Mouse (Mus musculus): Measurements from ENCODE around the gene 1700001O22Rik.
A peak's percentile ranks its signal among the peaks of the same experiment; 100 is the strongest.

Gene 1700001O22Rik

DNA sequence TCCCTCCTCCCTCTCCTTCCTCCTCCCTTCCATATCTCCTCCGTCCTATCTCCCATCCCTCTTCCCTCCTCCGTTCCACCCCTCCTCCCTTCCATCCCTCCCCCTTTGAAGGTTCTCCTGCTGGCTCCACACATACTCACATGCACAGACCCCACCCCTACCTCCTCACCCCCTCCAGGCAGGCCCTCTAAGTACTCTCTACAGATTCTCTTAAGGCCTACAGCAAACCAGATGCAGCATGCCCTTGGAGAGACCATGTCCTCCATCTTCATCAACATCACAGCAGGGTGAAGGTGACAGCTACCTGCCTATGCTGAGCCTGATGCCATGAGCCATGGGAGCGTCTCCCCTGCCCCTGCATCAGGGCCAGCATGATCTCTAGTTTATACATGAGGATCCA is 26.2 kb downstream of the 1700001O22Rik start:
- DNase-seq = no peak

DNA sequence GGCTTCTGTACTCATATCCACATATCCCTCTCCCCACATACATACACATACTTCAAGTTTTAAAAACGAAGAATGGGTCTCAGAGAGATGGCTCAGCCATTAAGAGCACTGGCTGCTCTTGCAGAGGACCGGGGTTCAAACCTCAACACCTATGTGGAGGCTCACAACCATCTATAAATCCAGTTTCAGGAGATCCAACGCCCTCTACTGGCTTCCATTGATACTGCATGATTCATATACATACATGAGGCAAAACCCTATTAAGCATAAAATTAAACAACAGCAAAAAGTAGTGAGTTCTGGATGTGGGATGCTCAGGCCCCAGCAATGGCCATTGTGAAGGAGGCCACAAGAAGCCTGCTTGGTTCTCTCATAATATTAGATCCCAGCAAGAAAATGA is 27.5 kb downstream of the 1700001O22Rik start:
- no peak for DNase-seq

DNA sequence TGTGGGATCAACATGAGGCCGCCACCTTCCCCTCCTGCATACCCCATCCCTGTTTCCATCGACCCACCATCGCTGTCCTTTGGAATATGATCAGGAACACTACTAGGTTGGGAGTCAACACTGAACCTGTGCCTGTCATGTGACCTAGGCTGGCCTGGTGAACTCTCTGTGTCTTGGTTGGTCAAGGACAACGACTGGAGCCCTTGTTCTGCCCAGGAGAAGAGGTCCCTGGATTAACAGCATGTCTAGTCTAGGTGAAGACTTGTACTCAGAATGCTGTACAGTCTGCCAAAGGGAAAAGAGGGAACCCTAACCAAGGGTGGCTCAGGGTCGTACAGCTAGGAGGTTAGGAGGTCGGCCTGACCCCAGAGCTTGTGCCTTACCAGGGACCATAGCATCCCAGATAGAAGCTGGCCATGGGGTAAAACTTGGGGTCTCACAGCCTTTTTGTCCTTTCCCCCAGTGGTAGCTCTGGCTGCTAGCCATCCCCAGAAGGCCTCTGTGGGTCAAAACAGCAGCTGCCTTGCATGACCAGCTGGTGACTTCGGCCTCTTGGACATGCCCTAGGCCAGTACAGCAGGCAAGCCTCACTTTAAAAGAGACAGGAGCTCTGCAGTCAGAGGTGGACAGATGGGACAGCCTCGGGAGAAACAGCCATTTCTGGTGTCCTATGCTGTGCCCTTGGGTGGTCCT is 30.0 kb downstream of the 1700001O22Rik start:
- DNase-seq = no peak

DNA sequence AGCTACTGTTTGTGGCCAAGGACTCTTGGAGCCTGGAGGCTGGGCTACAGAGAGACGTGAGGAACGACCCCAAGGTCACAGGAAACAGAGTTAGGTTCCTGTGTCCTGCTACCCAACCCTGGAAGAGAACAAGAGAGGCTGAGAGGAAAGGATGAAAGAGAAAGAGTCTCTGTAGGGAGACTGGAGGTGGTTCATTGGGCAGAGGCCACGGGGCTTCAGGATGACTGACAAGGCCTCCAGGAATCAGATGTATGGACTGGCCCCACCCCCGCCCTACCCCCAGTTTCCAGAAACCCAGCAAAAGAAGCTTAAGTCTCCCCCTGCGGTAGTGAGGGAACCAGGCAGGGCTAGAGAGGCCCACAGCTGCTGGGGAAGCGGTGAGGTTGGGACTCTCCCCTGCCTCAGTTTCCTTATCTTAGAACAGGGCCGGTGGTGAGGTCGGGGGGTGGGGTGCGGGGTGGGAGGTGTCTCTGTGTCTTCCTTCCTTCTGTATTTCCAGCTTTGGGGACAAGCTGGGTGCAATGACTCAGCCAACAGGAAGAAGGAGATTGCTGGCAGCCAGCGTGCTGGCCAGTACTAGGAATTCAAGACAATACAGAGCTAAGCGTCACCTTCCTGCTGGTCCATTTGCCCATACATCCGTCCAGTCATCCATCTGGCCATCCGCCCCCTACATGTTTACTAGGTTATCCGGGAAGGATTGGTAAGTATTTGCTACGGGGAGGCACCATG is 30.7 kb downstream of the 1700001O22Rik start:
- DNase-seq = no peak

DNA sequence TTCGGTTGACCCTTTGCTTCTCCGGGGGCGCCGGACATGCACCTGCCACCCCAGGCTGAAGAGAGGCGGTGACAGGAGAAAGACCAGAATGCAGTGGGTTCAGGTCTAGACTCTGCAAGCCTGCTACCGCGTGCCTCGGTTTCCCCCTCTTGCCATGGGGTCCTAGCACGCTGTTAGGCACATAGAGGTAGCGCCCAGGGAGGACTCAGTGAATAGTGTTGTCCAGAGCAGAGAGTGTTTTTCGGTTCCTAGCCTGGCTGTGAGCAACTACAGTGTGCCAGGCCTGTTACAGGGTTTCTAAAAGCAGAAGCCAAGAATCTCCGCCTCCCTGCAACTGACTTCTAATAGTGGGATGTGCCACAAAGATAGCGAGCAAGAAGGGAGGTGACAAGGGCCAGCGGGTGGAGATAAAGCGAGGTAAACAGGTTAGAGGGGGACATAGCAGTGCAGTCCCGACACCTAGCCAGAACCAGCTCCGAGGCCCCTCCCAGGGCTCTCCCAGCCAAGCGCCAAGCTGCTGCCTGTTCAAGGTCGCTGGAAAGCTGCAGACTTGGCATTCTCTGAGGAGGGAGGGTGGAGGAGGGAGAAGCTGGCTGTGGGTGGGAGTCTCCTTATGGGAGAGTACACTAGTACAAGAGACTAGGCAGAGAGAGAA is 31.5 kb downstream of the 1700001O22Rik start:
- peak; percentile 88 for DNase-seq

DNA sequence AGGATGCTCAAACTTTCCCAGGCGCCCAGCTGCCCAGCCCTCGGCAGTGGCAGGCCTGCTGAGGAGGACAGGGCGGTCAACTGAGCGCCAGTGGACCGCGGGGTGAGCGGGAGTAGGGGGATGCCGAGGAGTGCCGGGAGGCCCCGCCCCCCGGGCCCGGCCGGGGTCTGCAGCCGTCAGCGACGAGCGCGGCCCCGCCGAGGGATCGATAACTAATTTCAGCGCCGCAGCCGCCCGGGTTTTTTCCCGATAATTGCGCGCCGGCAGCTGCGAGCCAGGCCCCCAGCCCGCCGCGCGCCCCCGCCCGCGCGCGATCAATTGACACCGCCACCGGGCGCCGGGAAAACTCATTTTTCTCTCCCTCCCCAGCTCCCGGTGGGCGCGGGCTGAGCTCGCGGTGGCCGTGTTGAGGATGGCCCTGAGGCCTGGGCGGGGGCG is 32.1 kb downstream of the 1700001O22Rik start:
- DNase-seq = peak; percentile 38

DNA sequence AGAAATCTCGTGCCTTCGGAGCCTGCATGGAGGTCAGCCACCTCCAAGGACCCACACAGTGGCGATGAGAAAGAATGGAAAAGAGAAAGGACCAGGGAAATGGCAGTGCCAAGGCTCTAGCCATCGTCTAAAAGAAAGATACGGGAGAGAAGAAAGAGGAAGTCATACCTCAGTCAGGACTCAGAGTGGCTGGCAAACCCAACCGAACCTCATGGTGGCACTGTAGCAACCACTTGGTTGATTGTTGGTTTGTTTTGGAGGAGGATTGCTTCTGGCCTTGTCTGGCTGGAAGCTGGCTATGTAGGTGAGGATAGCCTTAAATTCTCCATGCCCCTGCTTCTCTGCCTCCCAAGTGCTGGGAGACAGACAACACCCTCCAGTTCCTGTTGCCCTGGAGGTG is 34.3 kb downstream of the 1700001O22Rik start:
- DNase-seq = no peak

DNA sequence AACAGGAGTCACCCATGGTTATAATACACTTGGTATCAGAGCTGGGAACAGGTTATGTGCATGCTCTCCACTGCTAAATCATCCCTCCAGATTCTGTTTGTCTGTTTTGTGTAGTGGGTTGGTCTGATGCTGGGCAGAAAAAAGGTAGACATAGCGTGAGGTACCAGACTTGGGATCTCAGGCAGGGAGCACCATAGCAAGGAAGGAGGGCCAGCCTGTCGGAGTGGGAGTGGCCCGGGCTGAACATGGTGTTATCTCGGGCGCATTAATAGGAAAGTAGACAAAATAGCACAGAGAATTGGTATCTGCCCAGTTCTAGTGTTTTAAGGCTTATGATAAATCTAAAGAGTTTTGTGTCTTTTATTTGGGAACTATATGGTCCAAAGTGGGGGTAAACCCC is 34.9 kb downstream of the 1700001O22Rik start:
- no peak for DNase-seq

DNA sequence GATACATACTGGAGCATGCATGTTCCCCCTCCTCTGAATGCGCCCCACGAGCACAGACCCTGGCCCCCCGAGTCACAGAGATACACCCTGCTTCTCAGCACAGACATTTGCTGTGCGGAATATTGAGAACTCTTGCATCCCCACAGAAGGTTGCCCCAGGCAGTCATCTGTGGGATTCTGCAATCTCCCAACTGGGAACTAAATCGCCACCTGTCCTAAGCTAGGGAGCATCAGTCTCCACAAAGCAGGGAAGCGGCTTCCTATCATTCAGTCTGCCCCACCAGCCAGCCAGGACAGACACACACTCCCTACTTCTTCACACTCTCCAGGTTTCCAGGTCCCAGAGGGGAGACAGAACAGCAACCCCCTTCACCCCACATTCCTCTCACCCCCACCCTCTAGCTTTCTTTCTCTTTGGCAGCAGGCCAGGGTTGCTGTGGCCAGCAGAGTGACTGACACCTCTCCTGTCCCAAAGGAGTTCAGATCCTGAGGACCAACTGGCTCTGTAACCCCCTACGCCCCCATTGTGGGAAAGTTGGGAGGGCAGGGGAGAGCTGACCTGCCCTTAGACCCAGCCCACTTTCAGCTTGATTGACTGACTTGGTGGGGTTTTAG is 35.7 kb downstream of the 1700001O22Rik start:
- DNase-seq = no peak

DNA sequence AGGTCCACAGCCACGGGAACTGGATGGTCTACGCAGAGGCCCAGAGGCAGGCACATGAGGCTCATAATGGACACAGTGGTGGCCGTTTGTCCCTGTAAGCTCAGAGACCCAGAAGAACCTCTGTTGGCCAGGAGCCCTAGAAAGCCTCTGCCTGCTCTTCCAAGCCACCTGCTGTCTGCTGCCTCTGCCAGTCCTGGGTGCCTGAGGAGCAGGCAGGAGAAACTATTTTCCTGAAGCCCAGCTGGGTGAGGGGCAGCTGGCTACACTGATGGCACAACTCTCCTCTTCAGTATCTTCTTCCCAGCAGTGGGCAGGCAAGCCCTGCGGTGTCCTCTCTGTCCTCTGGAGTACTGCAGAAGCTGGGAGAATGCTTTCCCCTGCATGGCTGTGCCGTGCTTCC is 37.0 kb downstream of the 1700001O22Rik start:
- DNase-seq = no peak

DNA sequence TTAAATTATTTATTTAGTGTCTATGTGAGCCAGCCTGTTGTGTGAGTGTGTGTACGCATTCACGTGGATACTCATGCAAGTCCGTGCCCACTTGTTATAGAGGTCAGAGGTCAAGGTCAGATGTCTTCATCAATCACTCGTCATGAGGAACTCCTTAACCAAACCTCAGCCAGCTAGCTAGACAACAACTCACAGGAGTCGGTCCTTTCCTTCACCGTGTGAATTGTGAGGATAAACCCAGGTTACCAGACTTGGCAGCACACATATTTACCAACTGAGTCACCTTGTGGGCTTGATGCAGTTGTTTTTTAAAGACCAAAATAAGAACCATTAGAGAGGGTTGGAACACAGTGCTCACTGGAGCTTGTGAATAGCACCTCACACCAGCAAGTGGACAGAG is 42.8 kb downstream of the 1700001O22Rik start:
- DNase-seq = no peak

DNA sequence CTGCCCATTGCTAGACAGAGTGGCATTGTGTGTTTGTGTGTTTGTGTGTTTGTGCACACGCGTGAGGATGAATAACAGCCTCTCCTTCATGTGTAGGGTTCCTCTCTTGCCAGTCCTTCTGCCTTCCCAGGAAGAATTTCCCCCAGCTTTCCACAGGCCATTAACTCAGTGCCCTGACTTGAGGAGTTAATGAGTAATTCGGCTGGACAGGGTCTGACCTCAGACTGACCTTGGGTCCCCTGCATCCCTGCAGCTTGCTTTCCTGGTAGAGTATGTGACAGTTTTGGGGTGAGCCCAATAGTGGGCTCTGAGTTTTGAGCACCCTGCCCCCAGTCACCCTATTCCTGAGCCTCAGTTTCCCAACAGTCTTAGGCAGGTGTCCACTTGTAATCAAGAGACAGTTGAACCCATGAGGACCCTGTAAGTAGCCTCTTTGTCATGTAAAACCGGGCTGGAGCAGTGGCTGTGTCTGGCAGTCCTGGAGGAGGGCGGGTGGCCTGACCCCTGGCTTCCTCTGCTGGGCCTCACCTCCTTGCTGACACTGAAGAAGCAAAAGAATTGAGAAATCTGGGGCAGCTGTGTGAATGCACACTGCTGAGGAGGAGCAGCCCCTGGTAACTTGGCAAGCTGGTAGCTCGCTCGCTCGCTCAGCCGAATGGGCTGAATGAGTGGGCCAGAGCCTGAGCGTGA is 43.5 kb downstream of the 1700001O22Rik start:
- no peak for DNase-seq

DNA sequence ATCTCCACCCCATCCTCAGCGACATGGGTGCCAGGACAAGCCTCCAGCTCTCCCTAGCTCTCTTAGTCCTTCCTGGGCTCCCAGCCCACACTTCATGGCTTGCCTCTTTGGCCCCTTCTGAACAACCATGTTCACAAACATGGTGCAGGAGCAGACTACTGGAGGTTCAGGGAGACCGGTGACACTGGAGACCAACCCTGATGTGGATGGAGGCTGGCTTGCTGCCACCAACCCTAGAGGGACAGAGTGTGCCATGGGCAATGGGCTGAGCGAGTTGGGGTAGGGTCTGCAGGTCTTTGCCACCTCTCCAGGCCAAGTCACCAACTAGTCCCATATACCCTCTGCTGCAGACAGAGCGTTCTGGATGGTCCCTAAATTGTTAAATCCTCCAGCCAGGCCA is 44.0 kb downstream of the 1700001O22Rik start:
- DNase-seq = no peak

DNA sequence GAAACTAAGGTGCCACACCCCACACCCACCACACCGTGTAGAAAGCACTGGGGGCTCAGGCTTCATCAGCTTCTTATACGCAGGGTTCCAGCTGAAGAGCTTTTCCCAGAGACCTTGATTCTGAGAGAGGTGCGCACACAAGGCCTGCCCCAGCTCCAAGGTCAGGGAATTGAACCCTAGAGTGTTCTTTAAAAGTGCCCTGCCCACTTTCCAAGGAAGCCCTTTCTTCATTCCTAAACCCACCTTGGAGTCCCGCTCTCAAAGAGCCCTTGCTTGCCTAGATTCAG is 44.4 kb downstream of the 1700001O22Rik start:
- no peak for DNase-seq

DNA sequence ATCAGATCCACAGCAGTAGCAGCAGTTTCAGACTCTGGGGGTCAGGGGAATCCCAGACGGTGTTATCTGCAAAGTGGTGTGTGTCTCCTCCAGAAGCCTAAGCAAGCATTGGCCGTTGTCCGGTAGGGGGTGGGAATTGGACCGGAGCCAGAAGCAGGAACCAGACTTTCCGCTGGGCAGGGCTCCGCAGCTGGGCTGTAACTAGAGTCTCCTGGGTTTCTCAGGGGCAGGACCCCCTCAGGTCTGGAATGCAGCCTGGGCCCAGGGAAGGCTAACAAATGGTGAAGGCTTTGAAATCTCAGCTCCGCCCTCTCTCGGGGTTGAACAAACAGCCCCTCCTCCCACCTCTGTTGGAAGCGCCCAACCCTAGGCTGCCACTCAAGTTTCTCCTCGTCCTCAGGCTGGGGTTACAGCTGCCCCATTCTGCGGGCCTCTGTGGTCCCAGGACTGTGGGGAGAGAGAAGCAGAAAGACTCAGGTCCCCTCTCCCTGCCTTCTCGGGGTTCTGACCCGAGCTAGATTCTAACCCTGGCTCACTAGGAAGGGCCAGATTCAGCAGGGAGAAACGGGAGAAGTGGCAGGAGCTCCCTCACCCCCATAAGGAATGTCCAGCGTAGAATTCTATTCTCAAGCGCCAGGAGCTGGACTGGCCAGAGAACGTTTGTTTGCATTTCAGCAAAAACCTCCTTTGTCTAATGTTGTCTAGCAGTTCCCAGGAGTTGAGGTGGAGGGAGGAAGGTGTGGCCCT is 44.9 kb downstream of the 1700001O22Rik start:
- peak; percentile 56 for DNase-seq

DNA sequence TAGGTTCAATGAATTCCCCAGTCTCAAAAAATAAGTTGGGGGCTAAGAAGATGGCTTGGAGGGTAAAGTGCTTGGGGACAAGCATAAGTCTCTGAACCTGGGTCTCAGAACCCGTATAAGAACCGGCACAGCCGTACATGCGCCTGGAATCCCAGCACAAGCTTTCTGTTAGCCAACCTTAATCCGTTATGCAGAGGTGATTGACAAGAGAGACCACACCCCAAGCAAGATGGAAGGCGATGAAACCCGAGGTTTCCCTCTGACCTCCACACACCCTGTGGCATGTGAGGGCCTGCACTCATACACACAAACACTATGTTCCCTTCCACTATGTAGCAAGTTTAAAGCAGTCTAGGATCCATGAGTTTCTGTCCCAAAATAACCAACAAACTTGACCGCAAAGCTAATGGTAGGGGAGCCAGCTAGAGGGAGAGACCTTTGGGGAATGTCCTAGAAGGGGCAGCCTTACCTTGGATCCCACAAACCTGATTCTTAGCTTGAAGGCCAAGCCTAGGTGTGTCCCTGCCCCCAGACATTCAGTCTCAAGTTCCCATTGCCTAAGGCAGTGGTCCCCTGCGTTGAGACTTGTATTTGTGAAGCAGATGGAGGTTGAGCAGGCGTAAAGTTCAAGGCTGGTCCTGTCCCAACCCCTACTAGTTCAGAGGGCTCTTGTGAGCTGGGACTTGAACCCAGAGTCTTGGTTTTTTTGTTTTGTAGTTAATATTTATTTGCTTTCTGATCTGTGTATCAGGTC is 46.3 kb downstream of the 1700001O22Rik start:
- no peak for DNase-seq

DNA sequence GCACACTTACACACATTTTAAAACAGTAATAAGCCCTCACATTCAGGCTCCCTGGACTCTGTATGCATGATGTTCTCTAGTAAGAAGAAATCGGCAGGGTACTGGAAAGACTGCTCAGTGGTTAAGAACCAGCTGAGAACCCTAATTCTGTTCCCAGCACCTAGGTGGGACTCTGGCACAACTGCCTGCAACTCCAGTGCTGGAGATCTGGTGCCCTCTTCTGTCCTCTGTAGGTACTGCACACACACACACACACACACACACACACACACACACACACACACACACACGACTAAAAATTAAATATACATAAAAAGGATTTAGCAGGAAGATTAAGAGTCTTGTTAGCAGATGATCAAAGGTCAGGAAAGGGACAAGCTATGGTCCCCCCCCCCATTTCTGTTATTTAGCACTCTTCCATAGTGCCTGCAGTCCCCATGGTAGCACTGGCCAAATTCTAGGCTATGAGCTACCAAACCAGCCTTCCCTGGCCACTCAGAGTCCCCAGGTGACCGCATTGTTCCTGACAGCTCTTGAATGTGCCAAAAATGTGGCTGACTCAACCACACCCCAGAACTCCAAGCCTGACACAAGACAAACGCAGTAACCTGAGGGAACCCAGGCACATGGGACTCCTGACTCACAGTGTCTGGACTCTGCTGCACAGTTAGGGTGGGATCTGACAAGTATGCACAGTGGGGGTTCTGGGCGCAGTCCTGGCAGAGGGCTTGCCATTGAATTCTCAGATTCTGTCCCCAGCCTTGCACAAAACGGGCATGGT is 47.3 kb downstream of the 1700001O22Rik start:
- no peak for DNase-seq

DNA sequence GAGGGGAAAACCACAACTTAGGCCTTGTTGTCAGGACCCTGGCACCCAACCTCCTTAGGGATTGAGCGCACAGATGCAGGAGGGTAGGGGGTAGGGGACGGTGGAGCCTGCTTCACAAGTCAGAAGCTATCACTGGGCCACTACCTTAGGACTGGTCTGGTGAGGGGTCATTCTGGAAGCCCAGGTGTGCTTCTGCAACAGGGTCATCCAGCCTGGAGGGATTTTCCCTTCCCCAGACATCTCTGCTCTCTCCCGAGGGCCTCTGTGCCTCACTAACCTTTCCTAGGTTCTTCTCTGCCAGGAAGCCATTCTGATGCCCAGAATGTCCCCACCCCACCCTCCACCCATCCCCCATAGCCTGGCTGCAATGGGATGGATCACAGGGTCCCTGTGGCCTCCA is 48.6 kb downstream of the 1700001O22Rik start:
- no peak for DNase-seq

DNA sequence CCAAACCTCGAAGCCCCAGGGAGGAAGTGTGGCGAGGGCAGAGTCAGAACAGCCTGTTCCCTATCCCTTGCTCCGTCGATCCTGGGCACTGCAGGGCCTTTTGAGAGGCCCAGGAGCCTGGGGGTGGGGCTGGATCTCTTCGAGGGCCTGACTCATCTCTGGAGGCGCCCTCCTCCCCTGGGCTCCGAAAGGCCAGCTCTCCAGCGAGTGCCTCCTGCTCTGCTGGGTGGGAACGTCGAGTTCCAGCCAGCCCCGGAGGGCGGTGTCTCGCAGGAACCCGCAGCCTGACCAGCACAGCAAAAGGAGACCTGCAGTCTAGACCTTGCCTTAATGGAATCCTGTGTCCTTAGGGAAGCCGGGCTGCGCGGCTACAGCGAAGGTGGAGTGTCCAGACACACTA is 50.2 kb downstream of the 1700001O22Rik start:
- peak; percentile 46 for DNase-seq

DNA sequence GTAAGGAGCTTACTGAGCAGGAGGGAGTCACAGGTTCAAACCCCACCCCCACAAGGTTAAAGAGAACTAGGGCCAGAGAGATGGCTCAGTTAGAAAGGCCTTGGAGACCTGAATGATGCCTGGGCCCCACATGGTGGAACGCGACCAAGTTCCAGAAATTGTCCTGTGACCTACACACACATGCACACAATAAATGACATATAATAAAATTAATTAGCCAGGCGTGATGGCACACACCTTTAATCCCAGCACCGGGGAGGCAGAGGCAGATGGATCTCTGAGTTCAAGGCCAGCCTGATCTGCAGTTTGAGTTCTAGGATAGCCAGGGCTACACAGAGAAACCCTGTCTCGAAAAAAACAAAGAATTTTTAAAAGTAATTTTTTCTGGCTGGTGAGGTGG is 51.0 kb downstream of the 1700001O22Rik start:
- no peak for DNase-seq

DNA sequence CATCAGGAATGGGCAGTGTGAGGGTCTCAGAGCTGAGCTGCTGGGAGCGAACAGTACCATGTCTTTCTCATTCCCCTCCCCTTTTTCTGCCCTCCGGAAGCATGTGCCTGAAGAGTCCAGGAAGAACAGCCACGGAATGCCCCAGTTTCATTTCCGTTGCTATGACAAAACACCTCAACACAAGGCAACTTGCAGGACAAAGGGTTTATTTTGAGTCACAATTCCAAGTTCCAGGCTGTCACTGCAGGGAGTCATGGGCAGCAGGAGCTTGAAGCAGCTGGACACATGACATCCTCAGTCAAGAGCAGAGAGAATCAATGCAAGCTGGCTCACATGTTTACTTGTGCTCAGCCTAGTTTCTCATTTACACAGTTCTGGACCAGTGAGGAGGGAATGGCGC is 53.4 kb downstream of the 1700001O22Rik start:
- DNase-seq = no peak

Data from right cerebral cortex, adult 18-20 months (tissue).